Mouse (Mus musculus) limb, embryonic 13.5 days (tissue): Measurements from ENCODE around the gene Mad1l1. TPM values are rescaled to one million over a fixed set of nuclear protein-coding genes. Genes with fewer than 3 reads are reported as not detected.

ENCODE experiments used
- ATAC-seq: fragments of 200-750 bp; cut with Nextera tagmentation; 2 replicates; pipeline ENCODE4 v1.8.0; 2017; ENCODE audit warnings: low read depth, moderate number of reproducible peaks, moderate TSS enrichment; ENCODE audit not compliant: low FRiP score
- H3K27ac ChIP-seq: fragments of 300-500 bp; sonication (generic); 2 replicates; pipeline ENCODE4 v1.5.1; 2015; ENCODE audit warnings: inconsistent platforms, mild to moderate bottlenecking, moderate library complexity
- H3K27me3 ChIP-seq: fragments of 300-500 bp; sonication (generic); 2 replicates; pipeline ENCODE4 v1.6.1; 2015; ENCODE audit warnings: mild to moderate bottlenecking, inconsistent platforms
- H3K36me3 ChIP-seq: fragments of 300-500 bp; sonication (generic); 2 replicates; pipeline ENCODE4 v1.6.1; 2015; ENCODE audit warnings: inconsistent platforms, mild to moderate bottlenecking, moderate library complexity
- H3K4me1 ChIP-seq: fragments of 300-500 bp; sonication (generic); 2 replicates; pipeline ENCODE4 v1.6.1; 2015; ENCODE audit warnings: inconsistent platforms
- H3K4me2 ChIP-seq: fragments of 300-500 bp; sonication (generic); replicated peaks from 2 replicates; pipeline ENCODE4 v1.6.1; 2015; ENCODE audit warnings: inconsistent platforms, mild to moderate bottlenecking, moderate library complexity
- H3K4me3 ChIP-seq: fragments of 300-500 bp; sonication (generic); 2 replicates; pipeline ENCODE4 v1.5.1; 2015; ENCODE audit warnings: moderate library complexity, mild to moderate bottlenecking, inconsistent platforms
- H3K9ac ChIP-seq: fragments of 300-500 bp; sonication (generic); 2 replicates; pipeline ENCODE4 v1.6.1; 2015; ENCODE audit warnings: mild to moderate bottlenecking, inconsistent platforms
- H3K9me3 ChIP-seq: fragments of 300-500 bp; sonication (generic); 2 replicates; pipeline ENCODE4 v1.6.1; 2016; ENCODE audit warnings: inconsistent platforms
- WGBS: fragments of 180-500 bp; shearing (Covaris S2); methylation state at CpG from one replicate; pipeline ENCODE4 v1.1.7; 2015; 5-methylcytosine and 5-hydroxymethylcytosine counted together
- polyA plus RNA-seq: library from polyadenylated mRNA; unstranded; fragments of >200 nt; fragmentation: Nextera tagmentation; extraction: Ambion mirVana; gene quantifications from 2 replicates; pipeline ENCODE4 v1.2.1, GENCODE M21; 2015

The Mad1l1 gene
- polyA plus RNA-seq, 1 experiment from 2014 or later = 52.6 TPM

- H3K27me3 ChIP-seq = no peaks in the 10 kb centered on the region
- no peak overlapping the region for H3K4me3 ChIP-seq
- H3K9me3 ChIP-seq = no peaks in the 10 kb centered on the region
- WGBS = 91% methylated on average over 2 of the region's 2 CpGs
- H3K4me1 ChIP-seq = peaks cover 15% of the 10 kb centered on the region
- ATAC-seq = no peak
- no peak overlapping the region for H3K9ac ChIP-seq
- H3K4me2 ChIP-seq = no peak overlapping the region
- no peak overlapping the region for H3K27ac ChIP-seq
- H3K36me3 ChIP-seq = no peaks in the 10 kb centered on the region
Measured at GRCm38 (mm10) chr5:140205991-140206390, 115.4 kb downstream of the Mad1l1 start.

DNA sequence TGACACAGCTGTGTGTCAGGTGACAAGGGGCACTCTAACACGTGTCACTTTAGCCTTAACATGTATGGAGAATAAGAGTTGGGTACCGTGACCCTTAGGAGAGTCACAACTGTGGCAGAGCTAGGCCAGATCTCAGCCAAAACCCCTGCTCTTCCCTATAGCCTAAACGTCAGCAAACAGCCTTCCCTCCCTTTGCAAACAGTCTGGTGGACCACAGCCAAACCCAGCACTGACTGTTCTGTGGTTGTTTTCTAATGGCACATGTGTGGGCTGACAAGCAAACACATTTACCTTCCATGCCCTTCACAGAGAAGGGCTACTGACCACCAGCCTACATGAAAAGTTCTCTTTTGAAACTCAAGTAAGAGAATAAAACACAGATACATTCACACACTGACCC, 116.9 kb downstream of the Mad1l1 start:
- 84% methylated on average over 3 of the region's 3 CpGs for WGBS
- no peak overlapping the region for H3K4me3 ChIP-seq
- H3K4me2 ChIP-seq = no peak overlapping the region
- peaks cover 13% of the 10 kb centered on the region for H3K4me1 ChIP-seq
- no peak overlapping the region for H3K27ac ChIP-seq
- no peaks in the 10 kb centered on the region for H3K9me3 ChIP-seq
- no peak for ATAC-seq
- H3K36me3 ChIP-seq = no peaks in the 10 kb centered on the region
- H3K9ac ChIP-seq = no peak overlapping the region
- H3K27me3 ChIP-seq = no peaks in the 10 kb centered on the region

DNA sequence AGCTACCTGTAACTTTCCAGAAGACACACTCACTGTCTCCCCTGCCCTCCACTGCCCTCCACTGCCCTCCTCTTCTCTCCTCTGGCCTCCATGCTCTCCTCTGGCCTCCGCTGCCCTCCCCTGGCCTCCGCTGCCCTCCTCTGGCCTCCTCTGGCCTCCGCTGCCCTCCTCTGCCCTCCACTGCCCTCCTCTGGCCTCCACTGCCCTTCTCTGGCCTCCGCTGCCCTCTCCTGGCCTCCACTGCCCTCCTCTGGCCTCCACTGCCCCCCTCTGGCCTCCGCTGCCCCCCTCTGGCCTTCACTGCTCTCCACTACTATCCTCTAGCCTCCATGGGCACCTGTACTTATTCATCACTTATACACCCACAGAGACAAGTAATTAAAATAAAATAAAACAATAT, 117.3 kb downstream of the Mad1l1 start:
- Histone ChIP-seq H3K27ac (no peak overlapping the region), H3K9ac (no peak overlapping the region), H3K9me3 (no peaks in the 10 kb centered on the region), H3K36me3 (no peaks in the 10 kb centered on the region), H3K4me1 (peaks cover 9% of the 10 kb centered on the region), H3K27me3 (no peaks in the 10 kb centered on the region), H3K4me2 (no peak overlapping the region), H3K4me3 (no peak overlapping the region)
- 95% methylated on average over 4 of the region's 5 CpGs for WGBS
- ATAC-seq = no peak

DNA sequence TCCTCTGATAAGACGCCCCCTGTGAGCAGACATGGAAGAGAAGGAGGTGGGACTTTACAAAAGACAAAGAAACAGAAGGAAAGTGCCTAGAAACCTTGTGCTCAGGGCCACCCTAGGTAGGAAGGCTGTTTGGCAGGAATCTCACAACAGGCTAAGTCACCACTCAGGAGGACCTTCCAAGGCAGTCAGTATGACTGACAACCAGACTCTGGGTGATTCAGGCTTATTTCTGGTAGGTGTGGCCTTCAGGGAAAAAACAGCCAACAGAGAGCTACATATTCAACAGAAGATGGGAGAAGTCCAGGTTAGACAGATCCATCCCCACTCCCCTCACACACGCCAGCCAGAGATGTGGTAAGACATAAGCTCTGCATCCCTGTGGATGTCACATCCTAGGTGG, 118.9 kb downstream of the Mad1l1 start:
- H3K4me2 ChIP-seq = no peak overlapping the region
- H3K9me3 ChIP-seq = no peaks in the 10 kb centered on the region
- 0 out of 2 replicates have a peak, but pooled peaks cover 3% of the 10 kb centered on the region for H3K4me1 ChIP-seq
- no peaks in the 10 kb centered on the region for H3K36me3 ChIP-seq
- no peak overlapping the region for H3K27ac ChIP-seq
- H3K27me3 ChIP-seq = no peaks in the 10 kb centered on the region
- no peak overlapping the region for H3K4me3 ChIP-seq
- 0 out of 2 replicates have a peak overlapping the region, but pooled peaks have one; percentile 25 for H3K9ac ChIP-seq
- ATAC-seq = no peak
- WGBS = 71% methylated on average over 2 of the region's 2 CpGs

DNA sequence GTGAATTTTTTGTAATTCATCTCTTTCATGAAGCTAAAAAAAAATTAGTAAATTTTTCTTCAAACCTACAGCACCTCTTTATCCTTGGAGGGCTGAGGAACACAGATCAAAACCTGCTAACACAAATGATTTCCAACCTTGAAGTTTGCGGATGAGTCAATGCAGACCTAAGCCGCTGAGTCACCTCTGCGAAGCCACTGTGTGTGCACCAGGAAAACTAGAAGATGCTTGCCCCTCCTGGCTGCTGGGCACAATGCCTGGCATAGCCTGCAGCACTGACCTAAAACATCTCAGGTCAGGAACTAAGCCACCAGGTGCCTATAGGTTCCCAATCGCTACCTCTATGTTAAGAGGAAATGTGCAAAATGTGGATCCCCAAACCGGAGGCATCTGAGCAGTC, 119.8 kb downstream of the Mad1l1 start:
- Histone ChIP-seq H3K27ac (no peak overlapping the region), H3K4me3 (no peak overlapping the region), H3K4me2 (no peak overlapping the region), H3K27me3 (no peaks in the 10 kb centered on the region), H3K9me3 (no peaks in the 10 kb centered on the region), H3K4me1 (0 out of 2 replicates have a peak, but pooled peaks cover 3% of the 10 kb centered on the region), H3K36me3 (no peaks in the 10 kb centered on the region), H3K9ac (no peak overlapping the region)
- ATAC-seq = no peak
- 91% methylated on average over 5 of the region's 5 CpGs for WGBS

- no peak overlapping the region for H3K9ac ChIP-seq
- H3K4me1 ChIP-seq = 0 out of 2 replicates have a peak, but pooled peaks cover 3% of the 10 kb centered on the region
- no peaks in the 10 kb centered on the region for H3K27me3 ChIP-seq
- no peaks in the 10 kb centered on the region for H3K36me3 ChIP-seq
- no peak overlapping the region for H3K4me2 ChIP-seq
- ATAC-seq = no peak
- no peaks in the 10 kb centered on the region for H3K9me3 ChIP-seq
- no peak overlapping the region for H3K27ac ChIP-seq
- H3K4me3 ChIP-seq = no peak overlapping the region
- 54% methylated on average over 1 of the region's 1 CpGs for WGBS
Measured at GRCm38 (mm10) chr5:140201109-140201508, 120.2 kb downstream of the Mad1l1 start.

DNA sequence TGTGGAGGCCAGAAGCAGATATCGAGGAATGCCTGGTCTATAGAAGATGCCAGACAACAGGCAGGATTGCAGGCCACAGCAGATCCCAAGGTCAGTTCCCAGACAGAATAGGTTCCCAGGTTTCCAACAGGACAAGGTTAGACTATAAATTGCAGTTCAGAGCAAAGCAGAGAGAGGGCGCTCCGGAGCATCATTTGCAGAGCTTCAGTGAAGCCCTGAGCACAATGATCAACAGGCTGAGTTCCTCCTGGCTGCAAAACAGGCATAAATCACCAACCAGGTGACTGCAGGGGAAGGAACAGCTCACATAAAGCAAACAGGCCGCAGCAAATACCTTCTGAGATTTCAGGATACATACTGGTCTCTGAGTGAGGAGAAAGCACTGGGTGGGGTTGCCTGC, 123.6 kb downstream of the Mad1l1 start:
- Histone ChIP-seq H3K36me3 (peaks cover 10% of the 10 kb centered on the region), H3K4me3 (no peak overlapping the region), H3K4me2 (no peak overlapping the region), H3K27me3 (no peaks in the 10 kb centered on the region), H3K9ac (no peak overlapping the region), H3K4me1 (0 out of 2 replicates have a peak, but pooled peaks cover 3% of the 10 kb centered on the region), H3K9me3 (no peaks in the 10 kb centered on the region), H3K27ac (no peak overlapping the region)
- no peak for ATAC-seq
- 23% methylated on average over 4 of the region's 4 CpGs for WGBS

GRCm38 (mm10) chr5:140196446-140196845, 124.9 kb downstream of the Mad1l1 start:
- 73% methylated on average over 3 of the region's 3 CpGs for WGBS
- Histone ChIP-seq H3K4me3 (no peak overlapping the region), H3K9ac (no peak overlapping the region), H3K27me3 (no peaks in the 10 kb centered on the region), H3K27ac (no peak overlapping the region), H3K4me1 (peaks cover 5% of the 10 kb centered on the region), H3K36me3 (peaks cover 18% of the 10 kb centered on the region), H3K9me3 (no peaks in the 10 kb centered on the region), H3K4me2 (no peak overlapping the region)
- ATAC-seq = no peak

DNA sequence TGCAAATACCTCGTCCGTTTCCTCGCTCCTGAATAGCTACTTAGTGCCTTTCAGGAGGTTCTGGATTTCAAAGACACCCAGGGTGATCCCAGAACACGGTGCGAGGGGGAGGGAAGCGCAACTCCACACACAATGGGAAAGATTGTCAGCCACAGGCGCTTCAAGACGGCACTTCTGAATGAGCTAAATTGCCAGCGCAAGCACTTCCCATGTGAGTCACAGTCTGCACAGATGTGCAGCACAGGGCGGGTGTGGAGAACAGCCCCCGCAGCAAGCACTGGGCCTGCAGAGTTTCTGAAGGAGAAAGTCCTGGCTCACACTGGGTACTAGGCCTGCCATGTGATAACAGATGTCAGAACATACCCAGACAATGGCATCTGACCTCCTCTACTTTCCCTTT, 127.2 kb downstream of the Mad1l1 start:
- Histone ChIP-seq H3K27me3 (no peaks in the 10 kb centered on the region), H3K36me3 (peaks cover 18% of the 10 kb centered on the region), H3K4me1 (peaks cover 11% of the 10 kb centered on the region), H3K9me3 (no peaks in the 10 kb centered on the region), H3K4me3 (no peak overlapping the region), H3K27ac (no peak overlapping the region), H3K9ac (no peak overlapping the region), H3K4me2 (no peak overlapping the region)
- no peak for ATAC-seq
- WGBS = 80% methylated on average over 11 of the region's 11 CpGs

GRCm38 (mm10) chr5:140191539-140191938, 129.8 kb downstream of the Mad1l1 start:
- no peaks in the 10 kb centered on the region for H3K27me3 ChIP-seq
- H3K36me3 ChIP-seq = peaks cover 18% of the 10 kb centered on the region
- H3K4me3 ChIP-seq = no peak overlapping the region
- ATAC-seq = no peak
- WGBS = 78% methylated on average over 4 of the region's 4 CpGs
- H3K9me3 ChIP-seq = no peaks in the 10 kb centered on the region
- H3K27ac ChIP-seq = no peak overlapping the region
- no peak overlapping the region; the same call in 1 of the 2 replicates for H3K9ac ChIP-seq
- peaks cover 8% of the 10 kb centered on the region for H3K4me1 ChIP-seq
- no peak overlapping the region for H3K4me2 ChIP-seq

DNA sequence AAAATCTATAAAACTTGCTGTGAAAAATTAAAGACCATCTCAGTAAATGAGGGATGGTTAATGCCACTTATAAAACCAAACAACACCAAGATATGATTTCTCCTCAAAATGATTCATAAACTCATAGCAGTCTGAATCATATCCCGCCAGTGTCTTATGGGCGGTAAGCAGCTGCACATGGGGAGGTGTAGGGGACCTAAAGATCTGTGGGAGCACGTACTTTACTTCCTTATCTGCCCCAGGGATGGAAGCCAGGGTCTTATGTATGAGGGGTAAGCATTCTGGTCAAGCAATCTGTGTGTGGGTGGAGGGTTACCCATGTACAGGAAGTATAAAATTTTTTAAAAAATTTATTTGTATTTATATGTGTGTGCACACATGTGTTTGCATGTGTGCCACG, 135.0 kb downstream of the Mad1l1 start:
- Histone ChIP-seq H3K9ac (no peak overlapping the region), H3K4me1 (peaks cover 4% of the 10 kb centered on the region), H3K4me2 (no peak overlapping the region), H3K27ac (no peak overlapping the region), H3K27me3 (no peaks in the 10 kb centered on the region), H3K36me3 (no peaks in the 10 kb centered on the region), H3K4me3 (no peak overlapping the region), H3K9me3 (no peaks in the 10 kb centered on the region)
- 90% methylated on average over 4 of the region's 4 CpGs for WGBS
- no peak for ATAC-seq

DNA sequence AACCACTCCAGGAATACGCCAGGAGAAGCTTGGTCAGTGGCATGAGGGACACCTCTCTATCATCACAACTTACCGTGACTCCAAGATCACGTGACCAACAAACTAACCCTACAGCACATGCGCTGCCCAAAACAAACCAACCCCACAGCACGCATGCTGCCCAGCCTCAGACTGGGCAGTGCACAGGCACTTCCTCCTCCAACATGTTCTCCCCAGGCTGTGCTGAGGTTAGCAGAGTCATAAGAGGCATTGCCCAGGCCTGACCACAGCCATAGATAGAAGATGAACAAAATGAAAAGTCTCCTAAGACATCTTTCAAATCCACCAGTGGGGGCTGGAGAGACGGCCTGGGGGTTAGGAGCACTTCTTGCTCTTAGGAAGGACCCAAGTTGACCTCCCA, 135.6 kb downstream of the Mad1l1 start:
- WGBS = 94% methylated on average over 6 of the region's 6 CpGs
- H3K27me3 ChIP-seq = no peaks in the 10 kb centered on the region
- no peak for ATAC-seq

DNA sequence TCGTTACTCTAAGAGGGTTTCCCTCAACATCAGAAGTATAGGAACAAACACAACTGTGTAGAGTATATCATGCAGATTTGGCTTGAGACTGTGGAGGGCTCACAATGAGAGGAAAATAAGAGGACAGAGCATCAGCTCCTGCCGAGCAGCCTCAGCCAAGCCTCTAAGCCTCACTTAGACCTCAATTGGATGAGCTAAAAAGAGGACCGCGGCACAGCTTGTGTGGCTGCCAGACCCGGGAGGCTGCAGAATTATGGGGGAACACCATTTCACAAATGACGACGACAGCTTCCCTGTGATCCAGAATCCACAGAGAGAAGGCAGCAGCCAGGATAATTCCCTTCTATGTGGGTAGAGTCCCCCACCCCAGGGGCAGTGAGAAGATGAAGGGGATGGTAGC, 138.0 kb downstream of the Mad1l1 start:
- no peak overlapping the region for H3K27ac ChIP-seq
- no peaks in the 10 kb centered on the region for H3K36me3 ChIP-seq
- no peaks in the 10 kb centered on the region for H3K9me3 ChIP-seq
- no peak overlapping the region for H3K4me2 ChIP-seq
- H3K4me1 ChIP-seq = no peaks in the 10 kb centered on the region
- no peaks in the 10 kb centered on the region for H3K27me3 ChIP-seq
- 78% methylated on average over 7 of the region's 7 CpGs for WGBS
- ATAC-seq = no peak
- H3K9ac ChIP-seq = no peak overlapping the region
- no peak overlapping the region for H3K4me3 ChIP-seq

More for the DNA sequence above, 135.6 kb downstream of the Mad1l1 start:
- Histone ChIP-seq H3K36me3 (no peaks in the 10 kb centered on the region), H3K4me1 (no peaks in the 10 kb centered on the region), H3K9ac (no peak overlapping the region), H3K4me2 (no peak overlapping the region), H3K27ac (no peak overlapping the region), H3K9me3 (no peaks in the 10 kb centered on the region), H3K4me3 (no peak overlapping the region)
